Mouse (Mus musculus) MEL (cell line): ENCODE results near the gene Pax3.

Experiments used
- CHD2 ChIP-seq: IDR thresholded peaks from 2 replicates; pipeline ENCODE4 v1.6.1; 2011; ENCODE audit warnings: low read length, improper control_type of control experiment
- EP300 ChIP-seq, 2 experiments: IDR thresholded peaks; 2 replicates each; pipeline ENCODE4 v1.6.1; 2011; ENCODE audit warnings: improper control_type of control experiment in 2 of 2, low read length in 2 of 2, low read depth in 1 of 2, mild to moderate bottlenecking in 1 of 2
- USF1 ChIP-seq: IDR thresholded peaks from 2 replicates; pipeline ENCODE4 v1.6.1; 2014; ENCODE audit warnings: low read depth, mild to moderate bottlenecking, inconsistent platforms, low read length, improper control_type of control experiment, moderate library complexity

DNA sequence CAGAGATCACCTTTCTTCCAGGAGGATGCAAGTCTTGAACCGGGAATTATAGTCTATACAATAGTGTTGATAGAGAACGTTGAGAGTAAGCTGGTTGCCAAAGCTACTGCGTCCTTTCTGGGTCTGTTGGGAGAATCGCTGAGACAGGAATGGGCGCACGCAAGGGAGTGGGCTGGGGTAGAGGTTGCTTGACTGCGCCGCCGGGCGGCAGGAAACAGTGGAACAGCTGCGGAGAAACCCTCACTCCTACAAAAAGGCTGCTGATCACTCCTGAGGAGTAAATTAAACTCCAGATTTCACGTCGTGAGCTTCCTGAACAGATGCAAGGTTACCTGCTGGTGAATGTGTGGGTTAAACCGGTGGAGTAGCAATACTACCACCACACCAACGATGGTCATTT is 3.3 kb upstream of the Pax3 start:
- TF ChIP-seq CHD2 (no peak), USF1 (no peak), EP300 (IDR thresholded peaks at IDR 0.05; ENCODE audit: low read depth in 1 of 2, low read length in 2 of 2) (no peak)
